Mouse (Mus musculus) olfactory bulb, adult 2 months (tissue): ENCODE data around the gene Art2b. TPM values are rescaled to one million over a fixed set of nuclear protein-coding genes. Genes with fewer than 3 reads are reported as not detected.

Experiments used
- H3K27ac ChIP-seq: fragments of 200-500 bp; 2 replicates; pipeline ENCODE4 v1.5.1; 2012; ENCODE audit warnings: low read depth, low read length; ENCODE audit not compliant: insufficient read depth
- H3K4me1 ChIP-seq: fragments of 200-500 bp; 2 replicates; pipeline ENCODE4 v1.6.1; 2012; ENCODE audit warnings: low read length; ENCODE audit not compliant: control insufficient read depth, insufficient read depth
- H3K4me3 ChIP-seq: fragments of 200-500 bp; 2 replicates; pipeline ENCODE4 v1.5.1; 2012; ENCODE audit warnings: mild to moderate bottlenecking, low read depth, low read length, moderate library complexity; ENCODE audit not compliant: insufficient read depth
- CTCF ChIP-seq: fragments of 200-500 bp; IDR thresholded peaks from 2 replicates; pipeline ENCODE4 v1.5.1; 2012; ENCODE audit warnings: low read depth, mild to moderate bottlenecking, low read length, moderate library complexity; ENCODE audit not compliant: insufficient read depth
- POLR2A ChIP-seq: fragments of 200-500 bp; IDR thresholded peaks from 2 replicates; pipeline ENCODE4 v1.6.1; 2012; ENCODE audit warnings: mild to moderate bottlenecking, low read depth, low read length, moderate library complexity; ENCODE audit not compliant: insufficient read depth
- WGBS: fragments of 180-500 bp; shearing (Covaris S2); methylation state at CpG from one replicate; pipeline ENCODE4 v1.1.7; 2018; 5-methylcytosine and 5-hydroxymethylcytosine counted together
- polyA plus RNA-seq: library from polyadenylated mRNA; stranded (reverse); fragments of >200 nt; gene quantifications from 2 replicates; pipeline ENCODE4 v1.2.4, GENCODE M21; 2012; ENCODE audit warnings: low replicate concordance; ENCODE audit not compliant: missing spikeins, insufficient read depth, insufficient read length

Art2b gene
- polyA plus RNA-seq, 1 experiment, result not detected

- Histone ChIP-seq H3K4me1 (peaks cover 7% of the 10 kb centered on the region), H3K4me3 (no peak overlapping the region), H3K27ac (no peak overlapping the region)
- WGBS, result 73% methylated on average over 10 of the region's 10 CpGs
- TF ChIP-seq POLR2A (no peak), CTCF (no peak)
Observed at GRCm38 (mm10) chr7:101541734-101542133, 43.7 kb downstream of the Art2b start.

DNA sequence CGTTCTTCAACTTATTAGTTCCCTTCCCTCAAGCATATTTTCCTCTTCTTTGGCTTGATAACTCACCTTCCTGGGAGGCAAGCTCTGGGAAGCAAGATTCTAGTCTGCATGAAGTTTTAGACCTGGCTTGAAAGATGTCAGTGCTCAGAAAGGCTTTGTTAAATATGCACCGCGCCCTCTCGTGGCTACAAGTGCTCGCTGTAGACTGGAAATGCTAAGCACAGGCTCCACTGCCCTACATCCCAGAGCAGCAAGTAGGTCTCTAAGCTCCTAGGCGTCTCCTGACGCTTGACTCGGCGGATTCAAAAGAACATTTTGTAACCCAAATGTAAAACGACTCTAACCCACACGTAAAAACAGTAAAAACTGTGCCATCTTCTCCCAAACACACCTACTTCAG, 44.3 kb downstream of the Art2b start:
- Histone ChIP-seq H3K4me1 (peaks cover 7% of the 10 kb centered on the region), H3K27ac (no peak overlapping the region), H3K4me3 (no peak overlapping the region)
- WGBS, result 5% methylated on average over 11 of the region's 11 CpGs
- TF ChIP-seq CTCF, result peak; percentile 36; the same call in 1 of the 2 replicates
- no peak for TF ChIP-seq POLR2A

DNA sequence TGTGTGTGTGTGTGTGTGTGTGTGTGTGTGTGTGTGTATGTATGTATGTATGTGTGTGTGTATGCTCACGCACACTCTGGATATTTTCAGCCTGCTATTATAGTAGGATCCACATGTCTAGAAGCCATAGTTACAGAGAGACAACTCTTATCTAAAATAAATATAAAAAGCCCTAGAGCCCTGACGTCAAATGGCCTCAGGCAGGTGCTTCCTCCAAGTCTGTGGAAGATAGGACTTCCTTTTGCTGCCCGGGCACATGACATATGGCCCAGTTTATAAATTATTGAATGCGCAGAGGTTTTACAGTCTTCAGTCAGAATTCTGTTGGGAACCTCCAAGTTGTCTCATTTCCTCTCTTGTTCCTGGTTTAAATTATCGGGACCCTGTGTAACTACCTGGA, 44.7 kb downstream of the Art2b start:
- no peak overlapping the region for H3K27ac ChIP-seq
- H3K4me3 ChIP-seq, result no peak overlapping the region
- TF ChIP-seq POLR2A, result no peak
- no peak for TF ChIP-seq CTCF
- 81% methylated on average over 5 of the region's 5 CpGs for WGBS
- H3K4me1 ChIP-seq, result peaks cover 7% of the 10 kb centered on the region

DNA sequence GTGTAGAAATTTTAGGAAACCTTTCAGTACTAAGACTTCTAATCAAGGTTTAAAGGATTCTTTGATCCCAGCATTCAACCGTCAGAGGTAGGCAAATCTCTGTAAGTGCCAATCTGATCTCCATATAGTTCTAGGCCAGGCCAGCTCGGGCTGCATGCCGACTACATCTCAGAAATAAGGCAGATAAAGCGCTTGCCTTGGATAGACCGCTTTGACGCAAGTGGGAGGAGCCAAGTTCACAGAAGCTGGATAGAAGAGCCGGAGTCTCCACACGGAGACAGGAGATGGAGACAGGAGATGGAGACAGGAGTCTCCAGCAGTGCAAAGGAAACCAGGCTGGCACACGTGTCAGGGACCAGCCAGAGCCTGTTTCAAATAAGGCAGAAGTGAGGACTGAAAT, 45.6 kb downstream of the Art2b start:
- no peak overlapping the region for H3K27ac ChIP-seq
- 65% methylated on average over 9 of the region's 9 CpGs for WGBS
- no peak for TF ChIP-seq CTCF
- no peak for TF ChIP-seq POLR2A
- no peak overlapping the region for H3K4me3 ChIP-seq
- H3K4me1 ChIP-seq, result peaks cover 9% of the 10 kb centered on the region

DNA sequence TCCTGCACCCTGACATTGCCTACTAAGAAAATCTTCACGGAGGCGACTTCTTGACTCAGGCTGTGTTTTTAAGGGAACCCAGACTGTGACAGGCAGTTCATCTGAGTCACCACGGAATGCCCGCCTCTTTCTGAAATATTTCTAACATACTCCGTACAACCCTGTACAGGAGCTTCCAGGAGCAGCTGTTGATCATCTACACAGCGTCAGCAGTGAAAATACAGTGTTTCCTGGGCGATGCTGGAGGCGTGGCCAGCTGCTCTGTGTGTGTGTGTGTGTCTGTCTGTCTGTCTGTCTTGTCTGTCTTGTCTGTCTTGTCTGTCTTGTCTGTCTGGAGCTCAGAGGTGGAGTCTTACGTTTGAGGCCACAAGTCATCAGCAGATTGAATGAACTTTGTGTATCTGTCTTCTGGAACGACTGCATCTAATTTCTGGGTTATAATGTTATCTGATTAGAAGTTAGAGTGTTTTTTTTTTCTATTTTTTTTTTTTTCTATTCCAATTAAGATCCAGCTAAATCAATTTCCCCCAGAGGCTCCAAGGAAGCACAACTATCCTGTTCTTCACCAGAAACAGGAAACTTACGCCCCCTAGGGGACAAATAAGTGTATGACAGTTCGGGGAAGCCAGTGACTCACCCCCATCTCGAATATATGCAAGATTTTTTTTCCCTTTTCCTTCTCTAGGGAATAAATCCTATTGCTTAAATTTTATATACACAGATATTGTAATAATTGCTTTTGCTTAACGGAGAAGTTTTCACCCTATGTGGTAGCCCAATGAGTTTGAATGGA, 47.1 kb downstream of the Art2b start:
- Histone ChIP-seq H3K4me3 (no peak overlapping the region), H3K4me1 (peaks cover 17% of the 10 kb centered on the region), H3K27ac (peak overlapping the region; percentile 46)
- TF ChIP-seq CTCF (no peak), POLR2A (no peak)
- WGBS, result 30% methylated on average over 14 of the region's 14 CpGs

GRCm38 (mm10) chr7:101537541-101537940, 47.9 kb downstream of the Art2b start:
- H3K4me1 ChIP-seq, result peaks cover 19% of the 10 kb centered on the region
- no peak for TF ChIP-seq CTCF
- no peak for TF ChIP-seq POLR2A
- no peak overlapping the region for H3K4me3 ChIP-seq
- peak overlapping the region; percentile 35 for H3K27ac ChIP-seq
- 28% methylated on average over 8 of the region's 8 CpGs for WGBS

GRCm38 (mm10) chr7:101535517-101535916, 49.9 kb downstream of the Art2b start:
- H3K27ac ChIP-seq, result 0 out of 2 replicates have a peak overlapping the region, but pooled peaks have one; percentile 11
- TF ChIP-seq CTCF (no peak), POLR2A (no peak)

GRCm38 (mm10) chr7:101535102-101535501, 50.3 kb downstream of the Art2b start:
- peaks cover 21% of the 10 kb centered on the region for H3K4me1 ChIP-seq
- TF ChIP-seq POLR2A (no peak), CTCF (no peak)
- H3K27ac ChIP-seq, result no peak overlapping the region
- H3K4me3 ChIP-seq, result no peak overlapping the region
- WGBS, result 54% methylated on average over 10 of the region's 10 CpGs

More at GRCm38 (mm10) chr7:101535517-101535916, 49.9 kb downstream of the Art2b start:
- H3K4me3 ChIP-seq, result no peak overlapping the region
- WGBS, result 47% methylated on average over 5 of the region's 5 CpGs
- peaks cover 21% of the 10 kb centered on the region for H3K4me1 ChIP-seq

DNA sequence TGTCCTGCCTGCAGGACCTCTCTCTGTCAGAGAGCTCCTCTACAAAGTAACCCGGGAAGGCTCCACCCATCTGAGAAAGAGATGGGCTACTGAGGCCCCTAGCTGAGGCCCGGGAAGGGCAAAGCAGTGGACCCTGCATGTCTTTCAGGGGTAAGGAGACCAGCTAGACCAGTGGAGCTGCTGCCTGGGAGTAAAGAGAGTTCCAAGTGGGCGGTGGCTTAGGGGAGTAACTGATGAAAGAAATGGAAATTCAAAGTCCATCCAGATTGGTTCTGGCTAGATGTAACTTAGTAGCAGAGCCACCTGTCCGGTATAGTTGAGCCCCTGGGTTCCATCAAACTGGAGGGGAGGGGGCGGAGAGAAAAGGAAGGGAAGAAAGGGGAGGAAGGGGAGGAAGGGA, 51.0 kb downstream of the Art2b start:
- TF ChIP-seq CTCF (no peak), POLR2A (no peak)
- no peak overlapping the region for H3K27ac ChIP-seq
- WGBS, result 47% methylated on average over 5 of the region's 5 CpGs
- H3K4me1 ChIP-seq, result peaks cover 21% of the 10 kb centered on the region
- H3K4me3 ChIP-seq, result no peak overlapping the region

Other genes with a start within 250 kb of the Art2b start
- not detected in 2 replicates for gene Arap1, start 237.5 kb downstream of the Art2b start, polyA plus RNA-seq
- not detected in 2 replicates for gene Gm45837, start 174.7 kb downstream of the Art2b start, polyA plus RNA-seq
- gene Pde2a, start 163.9 kb downstream of the Art2b start, polyA plus RNA-seq, result not detected in 2 replicates
- gene Clpb, start 78.0 kb upstream of the Art2b start, polyA plus RNA-seq, result not detected in 2 replicates
- gene Phox2a, start 232.7 kb upstream of the Art2b start, polyA plus RNA-seq, result not detected in 2 replicates